Mouse (Mus musculus) heart, adult 2 months (tissue): ENCODE measurements around the gene Pecam1.

Experiments used
- CTCF ChIP-seq: fragments of 200-600 bp; IDR thresholded peaks from 2 replicates; pipeline ENCODE4 v1.8.1; 2022; ENCODE audit warnings: antibody characterized with exemption, mild to moderate bottlenecking, moderate library complexity
- EP300 ChIP-seq: fragments of 200-500 bp; IDR thresholded peaks from 2 replicates; pipeline ENCODE4 v1.6.1; 2011; ENCODE audit warnings: low read depth, low read length, control low read depth; ENCODE audit not compliant: insufficient read depth

- TF ChIP-seq CTCF (no peak), EP300 (no peak)
These were observed 66.4 kb downstream of the Pecam1 start for GRCm38 (mm10) chr11:106684027-106684426.
